Mouse (Mus musculus): ENCODE data around the gene Olfr39.
"Not testable (repeated sequence)": the region's sequence is repeated elsewhere in the genome, so short reads cannot be mapped to it uniquely, and the experiment has no call there.

The Olfr39 gene

GRCm38 (mm10) chr9:20282051-20282450 is at the start of gene Olfr39:
Olfr39 (plus strand) TSS chr9:20282351.
- DNase-seq (ENCODE audit: low spot score) = no peak

- no peak for DNase-seq (ENCODE audit: low spot score)
Observed at GRCm38 (mm10) chr9:20236819-20237218, 45.3 kb upstream of the Olfr39 start, which contains the start of gene Olfr872. Olfr872 (plus strand) TSS chr9:20237119.

GRCm38 (mm10) chr9:20237378-20237777 is 44.8 kb upstream of the Olfr39 start:
- no peak for DNase-seq (ENCODE audit: low spot score)

GRCm38 (mm10) chr9:20295562-20295961 is 13.4 kb downstream of the Olfr39 start:
- not testable (repeated sequence) for DNase-seq (ENCODE audit: low spot score)

- no peak for DNase-seq (ENCODE audit: low spot score)
Observed at GRCm38 (mm10) chr9:20298232-20298631, 16.1 kb downstream of the Olfr39 start, which contains the start of gene Olfr873. Olfr873 (plus strand) TSS chr9:20298532.

- no peak for DNase-seq (ENCODE audit: low spot score)
Observed at GRCm38 (mm10) chr9:20335994-20336393, 53.8 kb downstream of the Olfr39 start, which contains the start of gene Olfr18. Olfr18 (minus strand) TSS chr9:20336094.

Measured in spleen, adult 12 weeks (tissue).